Mouse (Mus musculus): Measurements from ENCODE around the gene Rnase2b. TPM values are rescaled to one million over a fixed set of nuclear protein-coding genes. Genes with fewer than 3 reads are reported as not detected.
"Not testable (repeated sequence)": the region's sequence is repeated elsewhere in the genome, so short reads cannot be mapped to it uniquely, and the experiment has no call there.

Gene Rnase2b
- polyA plus RNA-seq, 1 experiment from 2014 or later: not detected

- 0 out of 2 replicates have a peak, but pooled peaks have one; percentile 29 for ATAC-seq (replicated peaks; ENCODE audit: low FRiP score)
- Histone ChIP-seq H3K4me1 (0 out of 2 replicates have a peak, but pooled peaks cover 10% of the 10 kb centered on the region), H3K9ac (no peak overlapping the region), H3K27me3 (no peaks in the 10 kb centered on the region), H3K9me3 (replicated peaks) (no peaks in the 10 kb centered on the region), H3K4me3 (replicated peaks) (no peak overlapping the region), H3K36me3 (no peaks in the 10 kb centered on the region), H3K27ac (no peak overlapping the region), H3K4me2 (no peak overlapping the region)
- 10% methylated on average over 4 of the region's 4 CpGs for WGBS
Measured at GRCm38 (mm10) chr14:51156736-51157068, 5.4 kb upstream of the Rnase2b start.

GRCm38 (mm10) chr14:51157072-51157471, 5.0 kb upstream of the Rnase2b start:
- no peak overlapping the region for H3K9ac ChIP-seq
- no peaks in the 10 kb centered on the region for H3K27me3 ChIP-seq
- no peaks in the 10 kb centered on the region for H3K36me3 ChIP-seq
- no peak overlapping the region for H3K4me2 ChIP-seq
- no peak overlapping the region for H3K4me3 ChIP-seq (replicated peaks)
- no peak for ATAC-seq (replicated peaks; ENCODE audit: low FRiP score)
- H3K4me1 ChIP-seq: 0 out of 2 replicates have a peak, but pooled peaks cover 10% of the 10 kb centered on the region
- WGBS: 96% methylated on average over 1 of the region's 1 CpGs
- no peak overlapping the region for H3K27ac ChIP-seq
- H3K9me3 ChIP-seq (replicated peaks): no peaks in the 10 kb centered on the region

GRCm38 (mm10) chr14:51163323-51163722, 1.3 kb downstream of the Rnase2b start:
- WGBS: 62% methylated on average over 6 of the region's 6 CpGs
- H3K9ac ChIP-seq; H3K9me3 ChIP-seq (replicated peaks); H3K36me3 ChIP-seq; H3K4me2 ChIP-seq; H3K4me3 ChIP-seq (replicated peaks); H3K27ac ChIP-seq; H3K27me3 ChIP-seq; ATAC-seq (replicated peaks; ENCODE audit: low FRiP score); H3K4me1 ChIP-seq: not testable (repeated sequence)

GRCm38 (mm10) chr14:51165435-51165834, 3.4 kb downstream of the Rnase2b start:
- no peaks in the 10 kb centered on the region for H3K36me3 ChIP-seq
- no peak overlapping the region for H3K27ac ChIP-seq
- no peaks in the 10 kb centered on the region for H3K27me3 ChIP-seq
- H3K9me3 ChIP-seq (replicated peaks): no peaks in the 10 kb centered on the region
- H3K4me2 ChIP-seq: no peak overlapping the region
- no peak overlapping the region for H3K4me3 ChIP-seq (replicated peaks)
- ATAC-seq (replicated peaks; ENCODE audit: low FRiP score): no peak
- WGBS: 90% methylated on average over 1 of the region's 1 CpGs
- no peak overlapping the region for H3K9ac ChIP-seq
- H3K4me1 ChIP-seq: no peaks in the 10 kb centered on the region

GRCm38 (mm10) chr14:51166068-51166467, 4.0 kb downstream of the Rnase2b start:
- Histone ChIP-seq H3K27me3 (no peaks in the 10 kb centered on the region), H3K9ac (no peak overlapping the region), H3K4me2 (no peak overlapping the region), H3K36me3 (no peaks in the 10 kb centered on the region), H3K4me1 (no peaks in the 10 kb centered on the region), H3K4me3 (replicated peaks) (no peak overlapping the region), H3K9me3 (replicated peaks) (no peaks in the 10 kb centered on the region), H3K27ac (no peak overlapping the region)
- ATAC-seq (replicated peaks; ENCODE audit: low FRiP score): no peak

GRCm38 (mm10) chr14:51172095-51172865, 10.2 kb downstream of the Rnase2b start:
- not testable (repeated sequence) for H3K4me3 ChIP-seq (replicated peaks); H3K4me1 ChIP-seq; H3K27ac ChIP-seq; H3K9me3 ChIP-seq (replicated peaks); H3K27me3 ChIP-seq; H3K36me3 ChIP-seq; H3K9ac ChIP-seq; H3K4me2 ChIP-seq
- WGBS: 38% methylated on average over 9 of the region's 9 CpGs
- ATAC-seq (replicated peaks; ENCODE audit: low FRiP score): 0 out of 2 replicates have a peak, but pooled peaks have one; percentile 22

GRCm38 (mm10) chr14:51172947-51173346, 10.9 kb downstream of the Rnase2b start:
- not testable (repeated sequence) for H3K9me3 ChIP-seq (replicated peaks); H3K4me1 ChIP-seq; H3K27ac ChIP-seq; H3K36me3 ChIP-seq; H3K9ac ChIP-seq; H3K4me2 ChIP-seq; H3K27me3 ChIP-seq; H3K4me3 ChIP-seq (replicated peaks)
- WGBS: 58% methylated on average over 4 of the region's 4 CpGs
- ATAC-seq (replicated peaks; ENCODE audit: low FRiP score): 0 out of 2 replicates have a peak, but pooled peaks have one; percentile 3

GRCm38 (mm10) chr14:51173843-51174242, 11.8 kb downstream of the Rnase2b start:
- 50% methylated on average over 4 of the region's 4 CpGs for WGBS
- H3K4me2 ChIP-seq: no peak overlapping the region
- H3K4me3 ChIP-seq (replicated peaks): no peak overlapping the region
- H3K27me3 ChIP-seq: no peaks in the 10 kb centered on the region
- 0 out of 2 replicates have a peak overlapping the region, but pooled peaks have one; percentile 9 for H3K27ac ChIP-seq
- H3K9me3 ChIP-seq (replicated peaks): no peaks in the 10 kb centered on the region
- peak; percentile 80 for ATAC-seq (replicated peaks; ENCODE audit: low FRiP score)
- H3K4me1 ChIP-seq: peaks cover 8% of the 10 kb centered on the region; the same call in 1 of the 2 replicates
- no peaks in the 10 kb centered on the region for H3K36me3 ChIP-seq
- H3K9ac ChIP-seq: no peak overlapping the region

GRCm38 (mm10) chr14:51181051-51181450, 19.0 kb downstream of the Rnase2b start:
- not testable (repeated sequence) for H3K9ac ChIP-seq; H3K4me2 ChIP-seq; H3K4me1 ChIP-seq; H3K27me3 ChIP-seq; H3K27ac ChIP-seq; H3K4me3 ChIP-seq (replicated peaks); H3K9me3 ChIP-seq (replicated peaks); ATAC-seq (replicated peaks; ENCODE audit: low FRiP score); H3K36me3 ChIP-seq
- WGBS: 86% methylated on average over 2 of the region's 2 CpGs

GRCm38 (mm10) chr14:51195681-51196080, 33.6 kb downstream of the Rnase2b start:
- Histone ChIP-seq H3K27ac (no peak overlapping the region), H3K9ac (no peak overlapping the region), H3K9me3 (replicated peaks) (no peaks in the 10 kb centered on the region), H3K27me3 (no peaks in the 10 kb centered on the region), H3K4me1 (no peaks in the 10 kb centered on the region), H3K36me3 (no peaks in the 10 kb centered on the region), H3K4me2 (no peak overlapping the region), H3K4me3 (replicated peaks) (no peak overlapping the region)
- ATAC-seq (replicated peaks; ENCODE audit: low FRiP score): no peak
- 87% methylated on average over 4 of the region's 4 CpGs for WGBS

- no peak within 1 kb of the TSS for H3K4me3 ChIP-seq (replicated peaks)
- no peak within 1 kb of the TSS for H3K4me2 ChIP-seq
- no peaks in the 10 kb centered on the region for H3K4me1 ChIP-seq
- no peak within 1 kb of the TSS for H3K27ac ChIP-seq
- no peak for ATAC-seq (replicated peaks; ENCODE audit: low FRiP score)
- H3K9me3 ChIP-seq (replicated peaks): no peaks in the 10 kb centered on the region
- H3K27me3 ChIP-seq: no peaks in the 10 kb centered on the region
- no peaks in the 10 kb centered on the region for H3K36me3 ChIP-seq
- WGBS: 75% methylated on average over 5 of the region's 5 CpGs
- no peak within 1 kb of the TSS for H3K9ac ChIP-seq
Measured at GRCm38 (mm10) chr14:51199098-51200023, 37.3 kb downstream of the Rnase2b start, which contains the start of gene Ang2. Gene Ang2, minus strand, starts transcription at chr14:51199148.

GRCm38 (mm10) chr14:51200054-51200453, 38.0 kb downstream of the Rnase2b start:
- WGBS: 98% methylated on average over 2 of the region's 2 CpGs
- Histone ChIP-seq H3K27me3 (no peaks in the 10 kb centered on the region), H3K4me2 (no peak overlapping the region), H3K27ac (no peak overlapping the region), H3K9me3 (replicated peaks) (no peaks in the 10 kb centered on the region), H3K4me3 (replicated peaks) (no peak overlapping the region), H3K4me1 (no peaks in the 10 kb centered on the region), H3K36me3 (no peaks in the 10 kb centered on the region), H3K9ac (no peak overlapping the region)
- no peak for ATAC-seq (replicated peaks; ENCODE audit: low FRiP score)

All from kidney, embryonic 15.5 days (tissue).